Mouse (Mus musculus): ENCODE measurements around the gene Zfp799.
A peak's percentile ranks its signal among the peaks of the same experiment; 100 is the strongest.
"Not testable (repeated sequence)": the region's sequence is repeated elsewhere in the genome, so short reads cannot be mapped to it uniquely, and the experiment has no call there.

Gene Zfp799

DNA sequence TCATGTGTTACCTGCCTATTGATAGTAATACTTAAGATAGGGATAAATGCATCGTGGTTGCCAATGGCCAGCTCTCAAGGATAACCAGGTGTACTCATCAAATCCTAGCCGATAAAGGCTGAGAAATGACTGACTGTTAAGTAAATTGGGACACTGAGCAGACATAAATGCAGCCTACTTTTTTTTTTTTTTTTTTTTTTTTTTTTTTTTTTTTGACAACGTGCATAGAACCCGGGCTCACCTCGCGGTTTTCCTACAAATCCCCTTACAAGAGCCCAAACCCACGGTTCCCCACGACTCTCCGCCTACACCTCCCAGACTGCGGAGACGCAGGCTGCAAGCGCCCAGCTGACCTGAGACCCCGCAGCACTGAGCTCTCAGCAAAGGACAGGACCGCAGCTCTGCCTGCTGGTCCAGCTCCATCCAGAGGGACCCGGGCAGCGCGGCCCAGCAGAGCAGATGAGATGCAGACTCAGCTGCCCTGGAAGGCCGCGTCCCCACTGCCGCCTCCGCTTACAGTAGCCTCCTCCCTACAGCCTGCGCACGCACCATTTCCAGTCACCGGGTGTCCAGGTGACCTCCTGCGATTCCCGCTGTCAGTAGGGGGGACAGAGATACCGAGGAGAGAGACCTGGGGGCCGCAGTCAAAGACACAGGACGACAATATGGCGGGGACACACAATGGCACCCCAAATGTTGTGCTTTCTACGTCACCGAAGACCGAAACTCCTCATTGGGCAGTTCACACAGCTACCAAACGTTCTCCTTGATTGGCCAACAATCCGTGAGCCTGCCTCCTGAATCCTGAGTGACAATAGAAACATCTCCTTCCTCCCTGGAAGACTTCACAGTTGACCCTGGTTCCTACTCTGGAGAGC is at the start of gene Zfp799:
Gene Zfp799, minus strand, starts transcription at position 722 of the 878 bp plus-strand sequence.
- peak; percentile 74 for DNase-seq

DNA sequence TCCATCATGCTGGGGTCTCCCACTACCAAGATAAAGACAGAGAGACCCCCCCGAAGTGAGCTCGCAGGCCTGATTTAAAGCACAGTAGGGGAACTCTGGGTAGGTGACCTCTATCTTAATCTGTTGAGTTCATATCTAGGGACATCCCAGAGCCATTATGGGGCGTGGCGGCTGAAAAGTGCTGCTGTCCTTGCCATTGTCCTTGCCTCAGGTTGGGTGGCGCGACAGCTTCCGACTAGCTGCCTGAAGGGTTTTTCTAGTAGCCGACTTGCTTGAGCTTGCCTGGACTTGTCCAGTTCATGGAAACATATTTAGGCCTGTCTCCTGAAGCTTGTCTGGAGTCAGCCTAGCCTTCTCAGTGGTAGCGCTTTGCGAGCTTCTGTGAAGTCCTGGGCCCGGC is 48.7 kb upstream of the Zfp799 start:
- no peak for DNase-seq

DNA sequence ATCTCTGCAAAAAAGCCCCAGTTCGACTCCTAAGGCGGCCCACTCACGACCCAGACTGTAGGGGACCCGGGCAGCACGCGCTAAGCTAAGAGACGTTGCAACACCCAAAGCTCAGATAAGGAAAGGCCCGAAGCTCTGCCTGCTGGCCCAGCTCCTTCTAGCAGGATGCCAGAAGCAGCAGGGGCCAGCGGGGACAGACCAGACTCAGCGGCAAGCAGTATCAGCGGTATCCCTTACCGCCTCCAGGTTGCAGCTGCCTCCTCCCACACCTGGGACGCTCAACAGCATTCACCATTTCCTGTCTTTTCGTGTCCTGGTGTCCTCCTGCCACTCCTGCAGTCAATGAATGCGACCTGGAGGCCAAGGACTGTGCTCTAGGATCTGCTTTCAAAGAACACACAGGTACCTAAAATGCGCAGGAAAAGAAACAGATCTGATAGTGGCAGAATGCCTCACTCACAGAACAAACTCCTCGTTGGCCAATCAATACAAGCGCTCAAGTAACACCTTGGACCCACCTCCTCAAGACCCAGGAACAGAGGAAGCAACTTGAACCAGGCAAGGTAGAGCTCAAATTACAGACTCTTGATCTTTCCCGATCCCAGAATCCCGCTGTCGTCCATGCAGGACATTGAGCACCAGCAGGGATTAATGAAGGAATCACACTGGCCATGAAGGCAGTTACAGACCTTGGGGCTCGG is 47.6 kb upstream of the Zfp799 start:
- DNase-seq = no peak

DNA sequence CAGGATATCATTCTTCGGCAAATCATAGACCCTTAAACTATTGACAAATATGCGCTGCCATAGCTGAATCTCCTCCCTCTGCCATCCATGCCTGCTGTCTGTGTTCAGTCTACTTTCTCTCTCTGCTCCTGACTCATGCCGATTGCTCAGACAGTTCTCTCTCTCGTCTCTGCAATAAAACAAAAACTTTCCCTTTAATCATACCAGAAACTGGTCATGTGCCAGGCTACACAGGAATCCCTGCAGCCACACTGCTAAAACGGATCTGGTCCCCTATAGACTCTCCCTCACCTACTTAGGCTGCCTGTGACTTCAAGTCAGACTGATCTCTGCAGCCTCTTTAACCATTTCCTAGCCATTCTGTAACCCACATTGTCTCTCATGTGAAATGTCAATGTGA is 42.6 kb upstream of the Zfp799 start:
- DNase-seq = no peak

DNA sequence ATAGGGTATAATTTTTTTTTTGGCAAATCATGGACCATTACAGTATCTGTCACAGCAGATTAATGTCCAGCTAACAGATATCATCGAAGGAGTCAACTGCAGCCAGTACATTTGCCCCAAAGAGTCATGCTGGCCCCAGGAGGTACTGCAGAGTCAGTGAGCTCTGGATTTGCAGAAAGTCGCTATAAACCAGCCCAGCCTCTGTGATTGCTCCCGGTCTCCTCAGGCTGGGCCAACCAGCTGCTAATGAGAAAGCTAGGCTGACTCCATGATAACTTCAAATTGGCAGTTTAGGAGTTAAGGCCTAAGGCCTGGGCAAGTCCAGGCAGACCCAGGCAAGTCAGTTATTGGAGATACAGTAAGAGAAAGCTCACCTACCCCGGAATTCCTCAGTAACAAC is 42.0 kb upstream of the Zfp799 start:
- DNase-seq = no peak

DNA sequence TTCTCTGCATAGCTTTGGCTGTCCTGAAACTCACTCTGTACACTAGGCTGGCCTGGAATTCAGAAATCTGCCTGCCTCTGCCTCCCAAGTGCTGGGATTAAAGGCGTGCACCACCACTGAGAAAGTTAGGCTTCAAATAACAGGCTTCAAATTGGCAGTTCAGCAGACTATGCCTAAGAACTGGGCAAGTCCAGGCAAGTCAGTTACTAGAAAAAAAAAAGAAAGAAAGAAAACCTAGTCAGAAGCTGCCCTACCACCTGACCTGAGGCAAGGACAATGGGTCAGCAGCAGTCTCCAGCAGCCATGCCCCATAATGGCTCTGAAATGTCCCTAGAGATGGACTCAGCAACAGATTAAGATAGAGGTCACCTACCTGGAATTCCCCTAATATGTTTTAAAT is 41.4 kb upstream of the Zfp799 start:
- DNase-seq = no peak

DNA sequence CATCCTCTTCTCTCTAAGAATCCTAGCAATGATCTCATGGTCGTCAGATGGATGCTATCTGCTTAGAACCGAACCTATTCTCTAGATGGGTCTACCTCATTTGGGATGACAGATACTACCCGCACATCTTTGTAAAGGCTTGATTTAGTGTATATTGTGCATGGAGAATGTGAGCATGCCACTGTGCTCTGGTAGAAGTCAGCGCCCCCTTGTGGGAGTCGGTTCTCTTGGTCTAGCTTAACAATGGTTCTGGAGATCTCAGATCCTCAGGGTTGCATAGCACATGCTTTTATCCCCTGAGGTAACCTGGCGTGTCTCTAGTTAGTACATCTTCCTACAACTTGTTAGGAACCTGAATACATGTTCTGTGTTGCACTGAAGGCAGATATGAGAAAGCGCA is 37.2 kb upstream of the Zfp799 start:
- DNase-seq = not testable (repeated sequence)

DNA sequence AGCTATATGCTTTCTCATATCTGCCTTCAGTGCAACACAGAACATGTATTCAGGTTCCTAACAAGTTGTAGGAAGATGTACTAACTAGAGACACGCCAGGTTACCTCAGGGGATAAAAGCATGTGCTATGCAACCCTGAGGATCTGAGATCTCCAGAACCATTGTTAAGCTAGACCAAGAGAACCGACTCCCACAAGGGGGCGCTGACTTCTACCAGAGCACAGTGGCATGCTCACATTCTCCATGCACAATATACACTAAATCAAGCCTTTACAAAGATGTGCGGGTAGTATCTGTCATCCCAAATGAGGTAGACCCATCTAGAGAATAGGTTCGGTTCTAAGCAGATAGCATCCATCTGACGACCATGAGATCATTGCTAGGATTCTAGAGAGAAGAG is 26.7 kb upstream of the Zfp799 start:
- not testable (repeated sequence) for DNase-seq

DNA sequence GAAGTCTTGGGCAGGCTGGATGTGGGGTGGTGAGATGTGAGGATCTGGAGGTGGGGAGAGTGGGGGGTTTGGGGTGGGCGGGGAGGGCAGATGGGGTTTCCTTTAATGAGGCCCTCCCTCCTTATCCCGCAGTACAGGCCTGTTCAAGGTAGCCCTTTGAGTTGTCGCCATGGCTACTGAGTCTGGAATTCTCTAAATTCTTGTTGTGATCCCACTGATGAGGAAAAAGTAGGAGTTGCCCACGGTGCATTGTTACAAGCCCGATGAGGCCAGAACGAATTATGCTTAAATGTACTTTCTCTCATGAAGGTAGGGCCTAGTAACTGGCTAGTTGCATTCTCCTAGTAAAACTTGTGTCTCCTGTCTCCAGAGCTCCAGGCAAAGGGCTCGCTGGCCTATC is 21.5 kb upstream of the Zfp799 start:
- no peak for DNase-seq

DNA sequence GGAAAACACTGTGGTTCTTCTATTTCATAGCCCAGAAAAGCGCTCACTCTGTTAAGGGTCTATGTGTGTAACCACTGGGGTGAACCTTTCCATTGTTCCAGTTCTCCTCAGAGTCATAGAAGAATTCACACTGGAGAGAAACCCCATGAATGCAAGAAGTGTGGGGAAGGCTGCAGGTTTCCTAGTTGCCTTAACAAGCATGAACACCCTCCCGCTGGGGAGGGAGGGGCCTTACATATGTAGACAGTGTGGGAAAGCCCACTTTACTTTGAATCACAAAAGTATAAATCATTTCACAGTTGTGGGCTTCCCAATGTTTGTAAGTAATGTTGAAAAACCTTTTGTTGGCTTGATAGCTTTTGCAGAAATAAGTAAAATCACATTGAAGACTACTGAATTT is 11.3 kb upstream of the Zfp799 start:
- no peak for DNase-seq

DNA sequence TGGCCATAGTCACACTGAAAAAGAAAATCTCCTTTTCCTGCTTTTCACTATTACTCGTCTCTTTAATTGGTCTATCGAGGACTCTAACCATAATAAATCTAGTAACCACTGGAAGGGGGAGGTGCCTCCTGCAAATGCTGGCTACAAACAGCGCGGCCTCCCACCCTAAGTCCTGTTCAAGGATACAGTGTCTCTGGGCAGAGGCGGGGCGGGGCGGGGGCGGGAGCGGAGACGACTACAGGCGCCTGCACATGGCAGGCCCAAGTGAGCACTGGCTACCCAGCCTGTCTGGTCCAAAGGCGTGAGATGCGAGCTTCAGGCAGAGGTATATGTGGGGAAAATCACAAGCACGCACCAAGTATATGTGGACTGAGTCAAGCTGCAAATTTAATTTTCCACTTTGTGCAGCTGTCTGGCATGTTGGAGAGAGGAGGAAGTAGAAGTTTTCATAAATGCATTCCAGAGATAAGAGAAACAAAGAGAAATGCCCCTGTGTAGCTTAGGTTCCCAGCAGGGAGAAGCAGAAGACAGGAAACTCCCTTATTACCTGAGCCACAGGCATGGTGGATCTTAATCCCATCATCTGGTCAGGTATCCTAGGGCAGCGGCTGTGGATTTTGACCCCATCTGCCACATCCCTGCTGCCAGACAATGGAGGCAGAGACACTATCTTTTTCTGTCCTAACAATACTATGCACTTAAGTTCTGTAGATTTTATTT is 9.2 kb upstream of the Zfp799 start:
- DNase-seq = no peak

DNA sequence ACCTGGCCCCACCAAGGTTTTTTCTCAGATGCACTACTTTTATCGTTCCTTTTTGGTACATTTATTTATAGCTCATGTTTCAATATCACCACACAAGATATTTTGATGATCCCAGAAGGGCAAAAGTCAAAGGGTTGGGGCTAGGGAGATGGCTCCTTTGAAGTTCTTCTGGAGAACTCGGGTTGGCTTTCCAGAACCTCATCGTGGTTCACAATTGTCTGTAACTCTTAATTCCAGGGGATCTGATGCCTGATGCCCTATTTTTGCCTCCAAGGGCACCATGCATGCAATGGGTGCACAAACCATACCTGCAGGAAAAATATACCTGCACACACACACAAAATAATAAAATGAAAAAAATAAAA is 339 bp upstream of the Zfp799 start:
- DNase-seq = no peak

DNA sequence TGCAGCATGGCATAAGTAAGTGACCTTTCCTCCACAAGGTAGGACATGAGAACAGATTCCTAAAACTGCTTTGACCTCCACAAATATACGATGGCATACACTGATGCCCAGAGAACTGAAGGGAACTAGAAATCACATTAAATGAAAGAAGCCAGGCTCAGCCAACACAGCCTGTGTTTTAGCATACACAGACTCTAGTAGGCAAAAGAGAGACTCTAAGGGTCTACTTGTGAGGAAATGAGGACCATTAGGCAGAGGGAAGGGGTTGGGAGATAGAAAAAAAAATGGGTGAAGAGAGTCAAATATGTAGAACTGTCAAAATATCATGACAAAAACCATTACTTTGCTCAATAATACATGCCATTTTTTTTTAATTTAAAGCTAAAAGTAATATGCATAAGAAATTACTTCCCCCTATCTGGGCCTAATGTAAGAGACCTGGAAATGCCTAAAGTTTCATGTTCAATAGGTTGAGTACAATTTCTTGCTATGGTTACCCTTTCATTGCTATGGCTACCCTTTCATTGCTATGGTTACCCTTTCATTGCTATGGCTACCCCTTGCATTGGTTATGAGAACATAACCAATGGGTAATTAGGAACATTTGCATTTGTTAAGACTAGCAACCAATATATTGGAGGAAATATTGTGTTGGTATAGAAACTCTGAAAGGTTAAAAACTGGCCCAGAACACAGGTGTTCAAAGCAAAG is 13.8 kb downstream of the Zfp799 start:
- no peak for DNase-seq

DNA sequence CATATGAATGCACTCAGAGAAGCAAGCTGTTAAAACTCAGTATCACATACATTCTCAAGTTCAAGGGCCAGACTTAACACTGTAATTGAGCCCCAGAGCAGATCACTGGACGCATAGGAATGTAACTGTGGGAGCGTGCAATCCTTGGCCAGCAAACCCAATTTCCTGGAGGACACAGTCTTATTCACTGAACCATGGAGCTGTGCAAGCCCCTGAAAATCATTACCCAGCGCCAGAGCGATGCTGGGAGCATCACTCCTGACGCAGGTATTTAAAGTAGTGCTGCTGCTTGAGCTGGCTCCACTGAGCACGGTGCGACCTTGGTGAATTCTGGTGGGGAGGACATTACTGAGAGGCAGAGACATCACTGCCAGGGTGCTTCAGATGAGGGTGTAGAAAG is 15.9 kb downstream of the Zfp799 start:
- DNase-seq = no peak

DNA sequence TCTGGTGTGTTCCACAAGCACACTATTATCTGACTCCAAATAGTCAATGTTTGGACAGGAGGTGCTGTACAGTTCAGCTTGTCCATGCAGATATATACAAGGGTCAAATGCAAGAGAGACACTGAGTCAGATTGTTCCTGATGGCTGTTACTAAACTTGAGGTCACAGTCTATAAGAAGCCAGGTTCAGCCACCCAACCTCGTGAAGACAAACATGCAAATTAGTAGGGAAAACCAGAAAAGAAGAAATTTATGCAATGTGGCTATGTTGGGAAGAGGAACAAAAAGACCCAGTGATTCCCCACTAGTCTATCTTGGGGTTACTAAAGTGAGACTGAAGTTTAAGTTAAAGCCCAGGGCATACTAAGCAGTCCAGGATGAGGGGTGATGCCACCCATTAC is 19.4 kb downstream of the Zfp799 start:
- DNase-seq = no peak

DNA sequence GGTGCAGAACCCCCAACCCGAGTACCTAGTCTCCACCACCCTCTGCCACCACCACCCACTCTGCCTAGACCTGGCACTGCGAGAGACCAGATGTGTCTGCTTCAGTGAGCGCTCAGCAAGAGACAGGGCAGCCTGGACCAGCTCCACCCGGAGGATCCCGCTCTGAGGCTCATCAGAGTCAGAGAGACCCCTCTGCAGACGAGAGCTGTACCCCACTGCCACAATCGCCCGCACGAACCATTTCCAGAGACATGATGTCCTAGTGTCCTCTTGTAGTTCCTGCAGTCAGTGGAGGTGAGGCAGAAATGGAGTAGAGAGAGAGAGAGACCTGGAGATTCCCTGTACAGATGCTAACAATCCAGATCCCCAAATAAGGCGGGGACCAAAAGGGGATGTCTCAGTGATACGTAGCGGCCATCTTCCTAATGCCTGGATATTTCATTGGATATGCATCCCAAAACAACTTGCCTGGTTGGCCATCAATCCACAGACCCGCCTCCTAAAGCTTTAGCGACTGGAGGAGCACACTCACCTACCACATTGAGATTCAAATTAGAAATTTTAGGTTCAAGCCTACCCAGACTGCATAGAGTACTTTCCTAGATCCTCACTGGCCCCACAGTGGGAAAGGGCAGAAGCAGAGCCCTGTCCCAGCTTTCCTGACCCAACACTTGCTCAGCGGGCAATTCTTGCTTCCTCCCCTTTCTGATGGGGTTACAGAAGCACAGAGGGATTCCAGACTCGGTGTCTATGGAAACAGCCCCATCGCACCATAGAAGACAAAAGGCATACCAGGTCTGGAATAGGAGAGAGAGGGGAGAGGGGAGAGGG is 20.3 kb downstream of the Zfp799 start, which contains the start of gene Zfp811:
Gene Zfp811, minus strand, starts transcription at position 388 of the 831 bp plus-strand sequence.
- DNase-seq = peak; percentile 53

DNA sequence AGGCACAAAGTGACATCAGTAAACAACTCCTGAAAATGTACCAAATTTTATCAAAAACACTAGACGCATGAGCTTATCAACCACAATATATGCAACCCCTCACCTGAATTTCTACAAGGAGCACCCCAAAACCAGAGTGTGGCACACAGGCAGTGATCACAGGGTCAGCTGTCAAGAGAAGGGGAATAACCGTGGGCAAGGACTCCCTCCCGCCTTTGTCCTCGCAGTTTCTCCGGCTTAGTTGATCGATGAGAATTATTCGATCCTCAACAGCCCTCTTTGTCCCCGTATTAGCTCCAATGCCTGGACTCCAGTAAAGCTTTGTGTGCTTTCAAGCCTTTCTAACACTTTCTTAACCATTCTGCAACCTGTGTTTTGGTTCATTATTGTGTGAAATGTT is 21.1 kb downstream of the Zfp799 start:
- DNase-seq = peak; percentile 28

DNA sequence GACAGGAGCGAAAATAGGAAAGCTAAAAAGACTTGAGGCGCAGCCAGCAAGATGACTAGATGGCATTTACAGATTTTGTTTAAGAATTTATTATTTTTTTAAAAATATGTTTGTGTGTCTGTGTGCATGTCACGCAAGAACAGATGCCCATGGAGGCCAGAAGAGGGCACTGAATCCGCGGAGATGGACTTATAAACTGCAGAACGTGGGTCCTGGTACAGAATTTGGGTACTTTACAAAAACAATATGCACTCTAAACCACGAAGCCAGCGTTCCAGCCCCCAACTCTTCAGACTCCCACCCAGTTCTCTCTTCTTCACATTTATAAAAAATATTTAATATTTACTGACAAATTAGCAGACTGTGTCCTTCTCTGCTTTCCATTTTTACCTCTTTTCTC is 40.8 kb downstream of the Zfp799 start:
- no peak for DNase-seq

DNA sequence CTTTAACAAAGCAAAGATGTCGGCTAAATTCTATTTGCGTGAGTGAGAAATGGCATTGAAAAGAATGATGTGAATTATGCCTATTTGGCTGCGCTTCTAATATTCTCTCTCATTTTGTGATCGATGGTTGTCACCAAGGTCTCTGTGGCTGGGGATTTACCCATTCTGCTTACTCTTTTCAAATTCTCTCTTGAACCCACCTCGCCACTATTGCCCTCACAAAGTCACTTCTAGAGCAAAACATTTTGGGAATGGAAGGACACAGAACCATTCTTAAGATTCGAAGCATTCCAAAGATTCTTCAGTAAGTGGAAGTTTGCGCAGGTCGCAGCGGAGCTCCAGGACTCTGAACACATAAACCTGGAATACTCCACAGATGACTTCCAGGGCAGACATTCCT is 41.5 kb downstream of the Zfp799 start:
- DNase-seq = no peak

DNA sequence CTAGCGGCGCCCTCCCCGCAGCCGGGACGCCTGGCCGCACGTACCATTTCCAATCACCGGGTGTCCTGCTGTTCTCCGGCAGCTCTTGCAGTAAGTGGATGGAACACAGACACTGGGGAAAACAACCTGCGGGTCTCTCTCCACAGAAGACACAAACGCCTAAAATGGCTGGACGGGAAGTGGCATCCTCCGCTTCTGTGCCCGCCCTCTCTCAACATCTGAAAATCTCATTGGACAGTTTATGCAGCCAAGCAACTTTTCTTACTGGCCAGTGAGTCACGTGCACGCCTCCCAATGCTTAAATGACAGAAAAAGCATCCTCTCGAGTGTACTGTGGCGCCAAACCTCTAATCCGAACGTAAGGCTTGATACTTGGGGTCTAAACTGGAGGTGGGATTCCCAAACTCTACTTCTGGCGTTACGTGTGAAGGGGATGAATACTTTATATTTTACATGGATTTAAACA is 41.9 kb downstream of the Zfp799 start, which contains the start of gene Zfp871:
Gene Zfp871, minus strand, starts transcription at position 194 of the 466 bp plus-strand sequence.
- DNase-seq = peak; percentile 82

DNA sequence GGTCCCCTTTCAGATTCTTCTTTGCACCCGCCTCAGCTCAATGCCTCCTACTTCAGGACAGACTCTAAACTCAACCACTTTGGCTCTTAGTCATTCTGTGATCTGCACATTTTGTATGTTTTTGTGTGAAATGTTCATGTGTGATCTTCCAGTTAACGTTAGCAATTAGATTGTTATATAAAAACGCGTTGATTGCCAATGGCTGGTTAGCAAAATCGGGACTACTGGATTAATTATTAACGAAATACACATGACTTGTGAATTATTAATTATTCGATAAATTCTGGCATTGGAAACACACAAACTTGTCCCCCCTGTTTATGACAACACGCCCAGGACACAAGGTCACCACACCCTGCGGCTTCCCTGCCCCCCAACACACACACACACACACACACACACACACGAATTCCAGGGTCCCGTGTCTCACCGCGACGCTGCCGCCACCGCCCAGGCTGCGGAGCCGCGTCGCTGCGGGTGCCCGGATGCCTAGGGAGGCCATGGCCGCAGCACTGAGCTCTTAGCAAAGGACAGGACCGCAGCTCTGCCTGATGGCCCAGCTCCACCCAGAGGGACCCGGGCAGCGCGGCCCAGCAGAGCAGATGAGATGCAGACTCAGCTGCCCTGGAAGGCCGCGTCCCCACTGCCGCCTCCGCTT is 42.5 kb downstream of the Zfp799 start:
- DNase-seq = no peak
